Mouse (Mus musculus): ENCODE measurements at regions not wholly inside any gene's neighbourhood (a gene's known extent, or its start where the extent isn't known, plus 50 kb on each side); places are given as distances from the start of the nearest gene placed in this dataset.
"Not testable (repeated sequence)": the region's sequence is repeated elsewhere in the genome, so short reads cannot be mapped to it uniquely, and the experiment has no call there.

DNA sequence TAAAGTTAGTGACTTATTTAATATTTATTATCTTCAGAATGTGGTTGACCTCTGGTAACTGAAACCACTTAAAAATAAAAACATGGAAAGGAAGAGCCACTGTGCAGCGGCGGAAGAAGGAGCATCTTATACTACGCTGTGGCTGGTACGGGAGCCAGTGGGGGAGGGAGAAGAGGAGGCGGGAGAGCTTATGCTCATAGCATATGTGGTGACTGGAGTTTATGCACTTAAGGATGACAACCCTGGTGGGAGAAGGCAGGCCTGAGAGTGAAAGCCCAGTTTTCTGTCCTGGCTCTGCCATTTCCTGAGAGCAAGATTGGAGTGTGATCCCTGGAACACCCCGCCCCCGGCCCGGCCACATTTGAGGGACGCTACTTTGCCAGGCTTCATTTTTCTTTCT is 145.5 kb downstream of the Tsen15 start:
- no peak for DNase-seq

DNA sequence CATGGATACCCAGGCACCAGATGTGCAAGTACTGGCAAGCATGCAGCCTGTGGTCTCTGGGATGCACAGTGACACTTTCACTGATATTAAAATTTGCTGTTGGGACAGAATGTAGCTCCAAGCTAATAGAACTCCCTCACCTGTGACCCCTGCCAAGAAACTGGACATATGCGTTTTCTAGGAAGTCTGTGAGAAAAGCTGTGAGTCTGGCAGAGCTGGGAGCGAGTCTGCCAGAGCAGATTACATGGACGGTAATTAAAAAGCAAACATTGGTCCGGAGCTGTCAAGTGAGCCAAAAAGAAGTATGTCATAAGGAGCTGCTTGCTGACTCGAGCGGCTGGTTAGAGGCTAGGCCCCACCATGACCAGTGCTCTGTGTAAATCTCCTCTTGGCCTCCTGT is 147.1 kb downstream of the Tsen15 start:
- no peak for DNase-seq

DNA sequence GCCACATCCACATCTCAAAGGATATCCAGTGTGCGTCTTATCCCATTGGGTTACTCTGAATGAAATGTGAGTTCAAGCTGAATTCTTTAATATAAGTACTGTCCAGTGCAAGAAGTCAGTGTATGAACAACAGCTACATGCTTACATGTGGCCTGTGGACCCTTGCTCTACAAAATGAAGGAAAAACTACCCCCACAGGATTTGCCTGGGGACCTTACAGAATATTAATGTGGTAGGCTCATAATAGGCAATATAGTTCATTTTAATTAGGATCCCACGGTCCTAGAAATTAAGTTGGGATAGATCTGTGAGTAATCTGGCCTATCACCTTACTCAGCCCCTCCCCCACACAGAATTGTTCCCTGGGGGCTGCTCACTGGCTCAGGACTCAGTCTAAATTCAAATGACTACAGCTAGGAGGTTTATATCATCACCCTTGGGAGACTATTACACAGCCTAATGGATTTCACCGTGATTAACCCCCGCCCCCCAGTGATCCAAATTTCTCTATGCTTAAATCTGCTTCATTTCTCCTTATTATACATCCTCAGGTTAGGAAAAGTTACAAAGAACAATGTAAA is 145.4 kb upstream of the 1700025G04Rik start:
- DNase-seq = no peak

DNA sequence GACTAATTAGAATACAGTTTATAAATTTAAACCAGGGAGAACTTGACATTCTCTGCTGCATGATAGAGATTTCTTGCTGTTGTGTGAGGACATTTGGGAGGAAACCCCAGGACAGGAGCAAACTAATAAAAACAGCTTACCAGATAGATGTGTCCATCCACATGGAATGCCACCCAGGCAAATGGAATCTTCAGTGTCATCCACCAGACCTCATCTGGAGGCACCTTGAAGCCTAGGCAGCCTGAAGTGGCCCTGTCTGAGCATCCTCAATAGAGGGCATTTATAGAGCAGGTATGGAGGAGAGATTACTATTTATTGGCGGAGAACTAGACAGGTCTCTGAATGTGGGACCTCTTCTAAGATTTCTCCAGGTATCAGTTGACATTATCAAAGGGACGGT is 144.8 kb upstream of the 1700025G04Rik start:
- no peak for DNase-seq

DNA sequence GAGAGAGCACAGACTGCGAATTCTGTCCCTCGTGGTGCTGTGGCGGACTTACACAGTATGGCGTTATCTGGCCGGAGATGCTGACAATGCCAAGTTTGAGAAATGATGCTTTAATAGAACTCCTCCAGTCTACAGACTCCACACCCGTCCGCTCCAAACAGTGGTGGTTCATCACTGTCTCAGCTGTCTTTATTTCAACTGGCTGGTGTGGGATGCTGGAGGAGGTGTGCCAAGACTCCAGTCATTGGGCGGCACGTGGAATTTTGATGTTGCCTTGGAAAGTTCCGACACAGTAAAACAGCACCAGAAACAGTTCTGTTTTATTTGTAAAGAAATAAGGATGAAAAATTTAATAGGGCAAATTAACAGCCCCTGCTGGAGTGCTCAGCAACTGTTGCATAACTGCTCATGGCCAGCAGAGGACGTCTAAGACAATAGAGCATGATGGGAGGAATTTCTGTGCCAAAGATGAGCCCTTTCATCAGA is 141.8 kb upstream of the 1700025G04Rik start:
- peak in 1 of 2 experiments; percentile 9 for DNase-seq

DNA sequence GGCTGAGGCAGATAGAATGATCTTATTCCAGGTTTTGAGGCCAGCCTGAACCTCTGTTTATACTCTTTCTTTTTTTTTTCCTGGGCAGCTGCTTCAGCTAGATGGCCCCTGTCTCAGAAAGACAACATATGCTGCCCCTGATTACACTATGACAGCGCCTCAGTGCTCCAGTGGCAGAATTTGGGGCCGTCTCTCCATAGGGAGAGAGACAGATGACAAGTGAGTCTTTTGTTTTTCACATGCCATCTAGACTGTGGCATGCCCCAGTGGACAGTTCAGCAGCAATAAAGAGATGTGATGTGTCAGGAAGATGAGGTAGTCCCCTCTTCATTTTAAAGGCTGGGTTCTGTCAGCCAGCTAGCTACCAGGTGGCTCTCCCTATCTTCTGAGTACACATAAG is 139.8 kb upstream of the 1700025G04Rik start:
- no peak for DNase-seq

DNA sequence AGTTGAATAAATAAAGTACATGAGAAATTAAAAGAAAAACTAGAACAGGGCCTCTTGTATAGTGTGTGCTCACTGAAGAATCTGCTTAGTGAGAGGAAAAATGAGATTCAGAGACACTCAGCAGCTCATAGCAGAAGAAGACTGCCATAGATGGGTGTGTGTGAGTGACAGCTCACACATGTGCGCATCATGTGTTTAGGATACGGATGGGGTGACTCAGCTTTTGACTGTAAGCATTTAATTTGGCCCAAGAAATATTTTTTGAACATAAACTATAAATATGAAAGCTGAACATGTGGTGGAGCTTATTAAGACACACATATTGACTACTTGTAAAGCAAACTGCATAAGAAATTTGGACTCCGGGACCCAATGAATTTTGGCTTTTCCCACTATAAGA is 136.1 kb upstream of the 1700025G04Rik start:
- DNase-seq = no peak

DNA sequence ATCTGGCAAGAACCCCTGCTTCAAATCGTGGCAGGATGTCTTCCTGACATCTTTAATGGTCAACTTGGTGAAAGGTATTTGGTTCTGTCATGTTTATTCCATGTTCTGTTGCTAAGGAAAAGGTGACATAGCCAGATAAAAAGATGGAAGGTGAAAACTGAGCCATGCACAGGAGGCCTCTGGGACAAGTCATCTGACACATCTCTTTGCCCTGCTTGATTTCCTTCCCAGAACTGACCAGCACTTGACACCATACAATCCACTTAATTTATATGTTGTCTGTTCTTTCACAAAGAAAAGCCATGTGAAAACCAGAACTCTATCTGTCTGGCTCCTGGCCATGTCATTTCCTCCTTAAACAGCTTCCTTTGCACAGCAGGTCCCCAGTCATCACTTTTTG is 133.7 kb upstream of the 1700025G04Rik start:
- no peak for DNase-seq

DNA sequence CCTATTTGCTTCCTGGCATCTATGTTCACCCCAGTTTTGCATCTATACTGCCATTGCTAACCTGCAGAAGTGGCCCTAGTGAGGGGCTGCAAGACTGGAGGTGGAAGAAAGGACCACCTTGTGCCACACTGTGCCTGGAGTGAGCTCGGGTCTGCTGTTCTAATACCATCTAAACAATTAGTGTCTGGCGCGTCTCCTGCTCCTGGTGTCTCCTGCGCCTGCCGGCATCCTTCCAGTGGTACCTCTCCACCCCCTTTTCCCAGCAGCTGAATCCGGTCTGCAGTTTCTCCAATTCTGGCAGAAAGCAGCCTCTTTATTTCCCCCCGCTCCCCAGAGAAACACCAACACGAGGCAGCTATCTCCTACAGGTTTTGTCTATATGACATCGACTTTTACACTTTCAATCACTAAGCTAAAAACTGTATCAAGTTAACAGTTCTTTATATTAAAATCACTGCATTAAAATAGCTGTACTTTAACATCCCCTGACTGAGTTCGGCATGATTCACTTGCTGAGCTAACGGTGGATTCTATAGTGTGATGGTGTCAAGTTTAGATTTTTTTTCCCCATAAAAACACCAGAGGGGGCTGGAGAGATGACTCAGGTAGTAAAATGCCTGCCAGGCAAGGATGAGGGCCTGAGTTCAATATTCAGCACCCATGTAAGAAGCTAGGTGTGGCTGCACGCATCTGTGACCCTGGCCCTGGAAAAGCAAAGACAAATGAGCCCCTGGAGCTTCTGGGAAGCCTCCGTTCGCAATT is 131.1 kb upstream of the 1700025G04Rik start:
- no peak for DNase-seq

DNA sequence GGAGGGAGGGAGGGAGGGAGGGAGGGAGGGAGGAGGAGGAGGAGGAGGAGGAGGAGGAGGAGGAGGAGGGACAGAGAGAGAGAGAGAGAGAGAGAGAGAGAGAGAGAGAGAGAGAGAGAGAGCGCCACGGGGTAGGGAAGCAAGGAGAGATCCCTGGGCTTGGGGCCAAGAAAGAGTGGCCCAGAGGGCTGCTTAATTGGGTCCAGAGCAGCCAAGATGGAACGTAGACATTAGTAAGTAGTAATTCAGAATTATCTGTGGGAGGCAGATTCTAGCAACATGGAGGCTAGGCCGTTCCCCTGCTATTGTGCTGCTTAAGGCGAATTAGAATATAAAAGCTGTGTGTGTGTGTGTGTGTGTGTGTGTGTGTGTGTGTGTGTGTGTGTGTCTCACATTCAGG is 129.8 kb upstream of the 1700025G04Rik start:
- DNase-seq = not testable (repeated sequence)

DNA sequence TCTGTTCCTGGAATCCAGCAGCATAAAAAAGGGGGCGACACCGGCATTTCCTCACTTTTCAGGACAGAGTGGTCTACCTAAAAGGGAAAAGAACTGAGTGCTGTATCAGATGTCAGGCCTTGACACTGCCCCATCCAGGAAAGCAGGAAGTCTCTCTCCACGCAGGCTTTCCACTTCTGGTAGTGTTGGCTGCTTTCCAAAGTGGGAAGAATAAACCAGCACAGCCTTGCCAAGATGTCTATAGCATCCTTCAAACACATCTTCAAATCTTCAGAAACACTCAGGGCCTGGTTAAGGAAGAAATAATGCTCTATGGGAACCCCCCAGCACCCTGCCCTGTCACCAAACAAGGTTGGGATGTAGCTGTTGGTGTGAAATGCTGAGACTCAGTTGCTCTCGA is 127.5 kb upstream of the 1700025G04Rik start:
- DNase-seq = no peak

DNA sequence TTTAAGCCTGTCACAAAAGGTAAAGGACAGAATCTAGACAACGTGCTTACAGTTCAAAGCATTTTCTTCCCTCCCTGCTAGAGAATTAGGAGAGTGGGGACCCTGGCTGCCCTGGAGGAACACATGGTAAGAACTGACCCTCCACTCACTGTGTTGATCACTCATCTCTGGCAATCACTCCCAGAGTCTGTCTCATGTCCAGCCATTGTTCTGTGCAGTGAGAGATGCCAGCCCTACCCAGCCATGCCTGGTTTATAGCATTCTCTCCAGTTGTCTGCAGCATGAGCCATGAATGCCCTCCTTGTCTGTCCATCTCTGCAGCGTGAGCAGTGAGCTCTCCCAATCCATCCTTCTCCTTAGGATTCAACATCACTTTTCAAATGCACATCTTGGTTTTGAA is 124.5 kb upstream of the 1700025G04Rik start:
- DNase-seq = no peak

DNA sequence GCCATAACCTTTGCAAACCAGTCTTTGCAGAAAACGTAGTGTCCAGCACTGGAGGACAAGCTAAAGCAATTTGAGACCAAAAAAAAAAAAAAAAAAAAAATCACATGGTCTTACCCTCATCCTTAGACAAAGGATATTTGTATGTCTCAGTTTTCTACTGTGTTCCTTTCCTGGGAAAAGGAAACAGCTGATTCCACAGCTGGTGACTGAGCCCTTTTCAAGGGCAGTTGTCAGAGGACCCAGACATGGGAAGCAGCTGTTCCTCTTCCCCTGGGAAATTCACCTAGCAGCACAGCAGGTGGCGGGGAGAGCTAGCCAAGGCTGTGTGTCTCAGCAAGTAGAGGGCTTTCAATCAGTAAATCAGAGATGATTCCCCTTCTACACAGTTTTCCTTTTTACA is 113.3 kb upstream of the 1700025G04Rik start:
- no peak for DNase-seq

DNA sequence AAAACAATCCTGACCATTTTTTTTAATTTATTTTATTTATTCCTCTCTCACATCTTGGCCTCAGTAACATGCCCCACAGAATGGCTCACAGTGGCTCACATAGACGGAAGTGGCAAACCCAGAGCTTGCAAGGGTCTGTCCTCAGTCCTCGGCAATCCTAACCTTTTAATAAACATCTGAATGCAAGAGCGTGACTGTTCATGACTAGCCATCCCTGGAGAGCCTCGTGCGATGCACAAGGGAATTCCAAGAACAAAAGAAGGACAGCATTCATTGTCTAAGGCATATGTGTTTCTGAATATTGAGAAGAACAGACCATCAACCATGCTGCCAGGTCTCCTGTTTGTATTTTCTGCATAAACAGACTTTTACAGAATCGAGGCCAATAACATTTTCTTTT is 98.8 kb upstream of the 1700025G04Rik start:
- DNase-seq = no peak

DNA sequence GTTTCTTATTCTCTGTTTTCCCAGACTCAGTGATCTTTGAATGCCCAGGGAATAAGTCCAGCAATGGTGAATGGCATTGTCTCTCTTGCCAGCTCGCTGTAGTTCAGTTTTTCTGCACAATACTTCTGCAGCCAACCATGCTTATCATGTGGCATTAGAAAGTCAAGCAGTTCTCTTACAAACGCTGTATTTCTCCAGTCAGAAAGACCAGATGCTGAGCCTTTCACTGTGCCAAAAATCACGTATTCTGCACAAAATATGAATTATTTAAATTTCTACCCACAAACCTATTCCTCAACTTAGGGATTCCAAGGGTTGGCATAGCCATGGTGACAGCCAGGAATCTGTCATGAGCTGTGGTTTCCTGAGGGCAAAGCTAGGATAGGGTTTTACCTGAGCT is 95.0 kb upstream of the 1700025G04Rik start:
- DNase-seq = no peak

DNA sequence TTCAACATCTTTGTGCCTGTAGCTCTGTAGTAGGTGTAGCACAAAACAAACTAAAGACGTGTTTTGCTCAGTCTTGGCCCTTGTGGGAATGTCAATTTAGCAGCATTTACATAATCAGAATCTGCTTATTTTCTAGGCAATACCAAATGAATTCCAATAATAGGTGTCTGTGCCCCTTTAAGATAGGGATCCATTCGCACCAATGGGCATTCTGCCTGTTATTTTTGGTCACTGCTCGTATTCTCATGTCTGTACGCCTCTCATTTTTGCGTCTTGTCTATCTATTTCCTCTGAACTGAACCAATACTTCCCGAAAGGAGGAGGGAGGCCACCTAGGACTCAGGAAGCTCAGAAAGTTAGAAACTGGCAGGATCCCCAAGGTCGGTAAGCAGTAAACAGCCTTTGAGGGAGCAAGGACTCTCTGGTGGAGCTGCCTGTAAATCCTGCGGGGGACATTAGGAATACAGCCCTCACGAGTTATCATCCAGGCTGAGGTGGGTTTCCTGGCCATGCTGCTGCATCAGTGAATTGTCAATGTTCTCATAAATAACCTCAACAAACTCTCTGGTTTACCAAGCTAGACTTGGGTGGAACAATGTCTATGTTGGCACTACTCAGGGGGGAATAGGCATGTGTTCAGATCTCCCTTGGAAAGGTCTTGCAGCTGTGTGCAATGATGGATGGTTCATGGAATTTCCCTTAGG is 86.5 kb upstream of the 1700025G04Rik start:
- DNase-seq = no peak

DNA sequence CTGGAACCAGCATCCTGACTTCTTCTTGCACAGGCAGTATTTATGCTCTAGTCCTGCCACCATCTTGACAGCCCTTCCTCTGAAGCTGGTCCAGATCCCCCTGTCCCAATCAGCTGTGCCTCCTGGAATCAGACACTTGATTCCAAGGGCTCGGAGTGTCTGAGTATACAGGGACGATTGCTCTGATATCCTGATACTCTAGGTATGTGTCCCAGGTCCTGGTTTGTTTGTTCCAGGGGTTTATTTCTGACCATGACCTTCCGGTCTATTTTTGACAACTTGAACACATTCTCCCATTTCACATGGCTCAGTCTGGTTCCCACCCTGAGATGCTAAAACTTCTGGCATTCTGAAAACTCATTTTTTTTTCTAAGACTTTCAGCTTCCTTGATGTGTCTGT is 85.8 kb upstream of the 1700025G04Rik start:
- DNase-seq = no peak

DNA sequence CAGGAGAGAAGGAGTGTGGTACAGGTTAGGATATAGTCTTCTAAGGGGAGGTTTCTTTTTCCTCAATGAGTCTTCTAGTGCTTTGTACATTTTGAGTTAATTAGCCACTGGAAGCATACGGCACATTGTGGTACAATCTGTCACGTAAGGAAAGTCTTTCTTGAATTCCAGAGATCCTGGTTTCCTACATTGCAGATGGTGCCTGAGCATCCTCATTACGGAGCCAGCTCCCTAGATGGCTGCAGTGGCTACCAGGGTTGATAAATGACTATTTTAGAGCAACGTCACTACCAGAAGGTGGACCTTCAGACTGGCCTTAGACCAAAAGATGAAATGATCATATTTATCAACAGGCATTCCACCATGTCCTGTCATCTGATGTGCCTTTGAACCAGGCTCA is 84.5 kb upstream of the 1700025G04Rik start:
- peak in 1 of 2 experiments; percentile 14 for DNase-seq

DNA sequence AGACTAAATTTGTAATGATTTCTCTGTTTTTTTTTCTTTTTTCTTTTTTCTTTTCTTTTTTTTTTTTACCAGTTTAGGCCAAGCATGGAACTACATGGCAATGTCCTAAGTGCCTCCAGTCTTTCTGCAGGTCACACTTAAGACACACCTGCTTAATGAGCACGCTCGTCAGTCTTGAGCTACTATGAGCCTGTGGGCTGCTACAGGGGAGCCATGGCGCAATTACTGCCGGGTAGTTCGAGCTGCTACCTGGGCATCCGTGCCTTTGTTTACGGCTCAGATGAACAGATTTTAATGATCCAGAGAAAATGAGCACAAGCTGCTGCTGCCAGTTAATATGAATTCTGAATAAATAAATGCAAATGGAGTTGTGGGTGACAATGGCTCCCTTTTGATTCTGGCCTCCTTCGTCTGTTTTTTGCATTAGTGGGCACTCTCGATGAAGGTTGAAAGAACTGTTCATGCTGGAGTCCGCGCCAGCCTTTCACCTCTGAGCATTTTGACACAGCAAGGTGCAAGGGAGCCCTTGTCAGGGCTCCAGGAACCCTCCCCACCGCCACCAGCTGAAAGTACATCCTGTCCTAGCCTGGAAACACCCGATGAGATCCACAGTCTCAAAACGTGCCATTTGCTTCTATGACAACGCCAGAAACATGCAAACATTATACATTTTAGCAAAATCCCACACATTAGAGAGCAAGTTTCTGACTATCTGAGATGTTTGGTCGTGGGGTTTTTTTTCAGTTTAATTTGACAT is 81.3 kb upstream of the 1700025G04Rik start:
- peak in 1 of 2 experiments; percentile 33 for DNase-seq

DNA sequence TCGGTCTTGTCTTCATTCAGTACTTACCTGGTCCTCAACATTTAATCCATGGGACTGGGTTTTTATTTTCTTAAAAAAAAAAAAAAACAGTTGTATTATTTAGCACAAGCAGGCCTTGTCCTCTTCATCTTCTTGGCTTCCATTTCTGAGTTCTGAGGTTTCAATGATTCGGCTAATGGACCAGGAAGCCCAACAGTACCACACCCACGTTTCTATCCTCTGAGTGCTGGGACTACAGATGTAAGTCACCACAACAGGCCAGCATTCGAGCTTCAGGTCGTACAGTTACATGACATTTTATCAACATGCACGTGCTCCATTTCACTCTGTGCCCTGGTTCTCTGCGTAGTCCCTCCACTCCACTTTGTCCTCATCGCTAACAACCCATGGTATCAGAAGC is 80.7 kb upstream of the 1700025G04Rik start:
- DNase-seq = no peak

DNA sequence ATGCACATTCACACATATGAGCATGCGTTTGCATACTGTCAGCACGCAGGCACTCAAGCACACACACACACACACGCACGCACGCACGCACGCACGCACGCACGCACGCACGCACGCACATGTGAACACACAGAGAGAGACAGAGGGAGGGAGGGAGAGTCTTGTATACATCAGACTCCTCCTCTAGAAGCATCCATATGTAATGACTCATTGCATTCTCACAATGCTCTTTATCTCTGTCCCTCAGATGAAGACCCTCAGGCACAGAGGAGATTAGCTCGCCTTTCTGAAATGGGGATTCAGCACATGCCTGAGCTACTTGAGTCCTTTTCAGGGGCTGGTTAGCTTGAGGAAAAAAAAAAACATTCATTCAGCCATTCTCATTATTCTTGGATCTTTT is 79.6 kb upstream of the 1700025G04Rik start:
- DNase-seq = no peak

DNA sequence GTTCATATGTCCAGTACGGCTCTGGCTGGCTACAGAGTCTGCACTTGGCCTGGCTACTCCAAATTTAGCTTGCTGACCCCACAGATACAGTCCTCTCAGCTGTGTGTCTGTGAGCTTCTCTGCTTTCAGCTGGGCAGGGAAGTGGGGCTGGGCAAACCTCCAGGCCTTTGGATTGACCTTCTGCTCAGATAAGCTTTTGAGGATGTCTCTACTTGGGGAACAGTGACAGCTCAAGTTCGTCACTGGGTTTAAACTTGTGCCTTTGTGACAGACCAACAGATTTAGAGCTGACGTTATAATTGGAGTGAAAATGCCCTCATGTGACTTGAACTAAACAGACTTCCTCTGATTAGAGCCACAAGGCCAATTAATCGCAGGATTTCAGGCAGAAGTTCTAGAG is 78.4 kb upstream of the 1700025G04Rik start:
- no peak for DNase-seq

DNA sequence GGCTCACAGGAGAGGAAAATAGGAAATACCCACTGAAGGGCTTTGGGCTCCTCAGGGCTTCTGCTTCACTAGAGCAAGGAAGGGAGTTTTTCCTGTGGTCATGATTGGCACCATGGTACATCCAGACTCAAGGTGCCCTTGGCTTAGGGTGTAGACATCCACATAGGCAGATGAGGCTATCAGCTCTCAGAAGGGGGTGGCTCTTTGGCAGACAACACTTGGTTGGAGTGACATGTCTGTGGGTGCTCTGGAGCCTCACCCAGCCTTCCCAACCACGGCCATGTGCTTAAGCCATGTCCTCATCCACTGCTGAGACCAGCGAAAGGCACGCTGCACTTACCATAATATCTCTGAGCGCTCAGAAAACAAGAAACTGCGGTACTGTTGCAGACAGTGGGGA is 77.8 kb upstream of the 1700025G04Rik start:
- DNase-seq = no peak

Data from layer of hippocampus, postnatal 36 days (tissue).